Mouse (Mus musculus): Measurements from ENCODE around the gene Slc22a14.
"Not testable (repeated sequence)": the region's sequence is repeated elsewhere in the genome, so short reads cannot be mapped to it uniquely, and the experiment has no call there.

The Slc22a14 gene

GRCm38 (mm10) chr9:119322289-119323259 is 42.8 kb downstream of the Slc22a14 start, which contains the start of gene Oxsr1:
Gene Oxsr1, minus strand, starts transcription at chr9:119322427.
- DNase-seq (ENCODE audit: low spot score in 2 of 2): peak; percentile 100

- peak in 1 of 2 experiments; percentile 25 for DNase-seq (ENCODE audit: low spot score in 2 of 2)
Observed at GRCm38 (mm10) chr9:119321392-119322229, 43.7 kb downstream of the Slc22a14 start.

- no peak for DNase-seq (ENCODE audit: low spot score in 2 of 2)
Observed at GRCm38 (mm10) chr9:119320946-119321345, 44.4 kb downstream of the Slc22a14 start.

- no peak for DNase-seq (ENCODE audit: low spot score in 2 of 2)
Observed at GRCm38 (mm10) chr9:119320446-119320845, 44.9 kb downstream of the Slc22a14 start.

GRCm38 (mm10) chr9:119318891-119319290 is 46.5 kb downstream of the Slc22a14 start:
- DNase-seq (ENCODE audit: low spot score in 2 of 2): no peak

GRCm38 (mm10) chr9:119313096-119313495 is 52.3 kb downstream of the Slc22a14 start:
- DNase-seq (ENCODE audit: low spot score in 2 of 2): no peak

- DNase-seq (ENCODE audit: low spot score in 2 of 2): no peak
Observed at GRCm38 (mm10) chr9:119309067-119309466, 56.3 kb downstream of the Slc22a14 start.

- no peak for DNase-seq (ENCODE audit: low spot score in 2 of 2)
Observed at GRCm38 (mm10) chr9:119305863-119306262, 59.5 kb downstream of the Slc22a14 start.

- DNase-seq (ENCODE audit: low spot score in 2 of 2): no peak
Observed at GRCm38 (mm10) chr9:119298563-119298962, 66.8 kb downstream of the Slc22a14 start.

GRCm38 (mm10) chr9:119297696-119298095 is 67.7 kb downstream of the Slc22a14 start:
- DNase-seq (ENCODE audit: low spot score in 2 of 2): no peak

GRCm38 (mm10) chr9:119290791-119291190 is 74.6 kb downstream of the Slc22a14 start:
- DNase-seq (ENCODE audit: low spot score in 2 of 2): no peak

GRCm38 (mm10) chr9:119280894-119281682 is 84.3 kb downstream of the Slc22a14 start:
- DNase-seq (ENCODE audit: low spot score in 2 of 2): no peak

- no peak for DNase-seq (ENCODE audit: low spot score in 2 of 2)
Observed at GRCm38 (mm10) chr9:119278031-119278430, 87.3 kb downstream of the Slc22a14 start.

GRCm38 (mm10) chr9:119276321-119276720 is 89.0 kb downstream of the Slc22a14 start:
- DNase-seq (ENCODE audit: low spot score in 2 of 2): no peak

- not testable (repeated sequence) for DNase-seq (ENCODE audit: low spot score in 2 of 2)
Observed at GRCm38 (mm10) chr9:119274814-119275213, 90.5 kb downstream of the Slc22a14 start.

- no peak for DNase-seq (ENCODE audit: low spot score in 2 of 2)
Observed at GRCm38 (mm10) chr9:119271496-119271895, 93.9 kb downstream of the Slc22a14 start.

GRCm38 (mm10) chr9:119268588-119269145 is 96.7 kb downstream of the Slc22a14 start:
- DNase-seq (ENCODE audit: low spot score in 2 of 2): no peak

- no peak for DNase-seq (ENCODE audit: low spot score in 2 of 2)
Observed at GRCm38 (mm10) chr9:119268120-119268519, 97.2 kb downstream of the Slc22a14 start.

- not testable (repeated sequence) for DNase-seq (ENCODE audit: low spot score in 2 of 2)
Observed at GRCm38 (mm10) chr9:119266121-119266395, 99.3 kb downstream of the Slc22a14 start.

- DNase-seq (ENCODE audit: low spot score in 2 of 2): not testable (repeated sequence)
Observed at GRCm38 (mm10) chr9:119265373-119266120, 99.8 kb downstream of the Slc22a14 start.

GRCm38 (mm10) chr9:119263067-119263466 is 102.3 kb downstream of the Slc22a14 start:
- DNase-seq (ENCODE audit: low spot score in 2 of 2): no peak

Measured in heart, adult 9 months (tissue).